Mouse (Mus musculus) liver, postnatal 0 days (tissue): ENCODE data around the gene Gpx4.

Experiments used
- CTCF ChIP-seq: sonication (generic); IDR thresholded peaks from 2 replicates; pipeline ENCODE4 v1.5.1; 2016; ENCODE audit warnings: antibody characterized with exemption, low read depth
- EP300 ChIP-seq: IDR thresholded peaks from 2 replicates; pipeline ENCODE4 v1.6.1; 2016; ENCODE audit warnings: antibody characterized with exemption, low read depth, mild to moderate bottlenecking

- TF ChIP-seq CTCF (peak; percentile 84), EP300 (peak; percentile 87)
Measured at GRCm38 (mm10) chr10:80081075-80081474, 34.1 kb downstream of the Gpx4 start.
